Mouse (Mus musculus): ENCODE data around the gene Kcnd3. TPM values are rescaled to one million over a fixed set of nuclear protein-coding genes. Genes with fewer than 3 reads are reported as not detected.

Kcnd3 gene
- polyA plus RNA-seq, 1 experiment = 5.0 TPM

- 61% methylated on average over 8 of the region's 8 CpGs for WGBS
- H3K4me1 ChIP-seq (ENCODE audit: control insufficient read depth, insufficient read depth, low read length) = no peaks in the 10 kb centered on the region
Observed at GRCm38 (mm10) chr3:105648889-105649567, 196.9 kb downstream of the Kcnd3 start.

DNA sequence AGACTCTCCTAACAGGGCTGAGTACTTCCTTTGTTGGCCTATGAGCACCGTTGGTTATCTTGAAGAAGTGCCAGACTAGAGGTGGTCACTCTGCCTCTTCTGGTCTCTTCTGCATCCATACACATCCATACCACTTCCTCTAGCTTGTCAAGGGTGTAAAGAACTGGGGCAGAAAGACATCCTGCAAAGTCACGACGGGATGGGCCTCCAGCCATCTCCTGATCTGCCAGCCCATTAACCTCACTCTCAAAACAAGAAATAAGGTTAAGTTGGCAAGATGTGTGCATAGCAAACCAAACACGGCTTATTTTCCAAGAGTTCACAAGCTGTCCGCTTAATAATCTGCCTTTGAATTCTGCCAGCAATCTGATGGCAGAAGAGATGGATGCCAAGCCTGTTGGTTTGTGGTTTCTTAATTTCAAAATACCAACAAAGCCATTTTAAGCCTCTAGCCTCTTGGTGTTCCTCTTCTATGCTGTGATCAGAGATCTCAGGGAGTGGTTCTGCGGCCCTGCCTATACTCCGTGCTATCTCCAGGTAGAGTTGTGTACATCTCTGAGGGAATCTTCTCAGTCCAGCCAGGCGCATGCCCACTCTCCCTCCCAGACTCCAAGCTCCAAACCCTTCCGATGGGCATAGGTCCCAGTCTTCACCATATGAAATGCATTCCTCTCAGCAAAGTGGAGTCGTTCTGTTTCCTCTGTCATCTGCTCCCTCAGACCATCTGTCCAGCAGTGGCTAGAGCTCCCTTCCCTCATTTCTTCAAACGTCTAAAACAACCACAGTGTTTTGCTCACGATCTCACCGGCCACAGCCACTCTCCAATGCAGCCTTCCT, 201.6 kb downstream of the Kcnd3 start:
- H3K4me1 ChIP-seq (ENCODE audit: control insufficient read depth, insufficient read depth, low read length) = no peaks in the 10 kb centered on the region
- no peak for TF ChIP-seq CTCF (conservative IDR thresholded peaks at IDR 0.05; ENCODE audit: insufficient read depth, insufficient read length, low read depth, low read length)
- no peak overlapping the region for H3K27ac ChIP-seq (ENCODE audit: insufficient read depth, low read depth, low read length)
- no peak overlapping the region for H3K4me3 ChIP-seq (ENCODE audit: insufficient read depth, low read depth, low read length)
- WGBS = 82% methylated on average over 13 of the region's 13 CpGs
- H3K27me3 ChIP-seq (replicated peaks; ENCODE audit: control insufficient read depth, insufficient read depth, low read length) = no peaks in the 10 kb centered on the region
- H3K36me3 ChIP-seq (ENCODE audit: control insufficient read depth, insufficient read depth, low read length) = no peaks in the 10 kb centered on the region
- DNase-seq = no peak

More at GRCm38 (mm10) chr3:105648889-105649567, 196.9 kb downstream of the Kcnd3 start:
- Histone ChIP-seq H3K4me3 (ENCODE audit: insufficient read depth, low read depth, low read length) (no peak overlapping the region), H3K36me3 (ENCODE audit: control insufficient read depth, insufficient read depth, low read length) (no peaks in the 10 kb centered on the region), H3K27ac (ENCODE audit: insufficient read depth, low read depth, low read length) (no peak overlapping the region), H3K27me3 (replicated peaks; ENCODE audit: control insufficient read depth, insufficient read depth, low read length) (no peaks in the 10 kb centered on the region)
- TF ChIP-seq POLR2A (IDR thresholded peaks at IDR 0.05; ENCODE audit: low read depth, low read length) (no peak), CTCF (conservative IDR thresholded peaks at IDR 0.05; ENCODE audit: insufficient read depth, insufficient read length, low read depth, low read length) (no peak)
- no peak for DNase-seq

GRCm38 (mm10) chr3:105655031-105655585, 203.0 kb downstream of the Kcnd3 start:
- WGBS = 90% methylated on average over 11 of the region's 11 CpGs
- H3K27me3 ChIP-seq (replicated peaks; ENCODE audit: control insufficient read depth, insufficient read depth, low read length) = no peaks in the 10 kb centered on the region
- TF ChIP-seq CTCF (conservative IDR thresholded peaks at IDR 0.05; ENCODE audit: insufficient read depth, insufficient read length, low read depth, low read length) (no peak), POLR2A (IDR thresholded peaks at IDR 0.05; ENCODE audit: low read depth, low read length) (no peak)
- H3K4me1 ChIP-seq (ENCODE audit: control insufficient read depth, insufficient read depth, low read length) = no peaks in the 10 kb centered on the region
- no peak overlapping the region for H3K4me3 ChIP-seq (ENCODE audit: insufficient read depth, low read depth, low read length)
- H3K36me3 ChIP-seq (ENCODE audit: control insufficient read depth, insufficient read depth, low read length) = no peaks in the 10 kb centered on the region
- DNase-seq = no peak
- no peak overlapping the region for H3K27ac ChIP-seq (ENCODE audit: insufficient read depth, low read depth, low read length)

DNA sequence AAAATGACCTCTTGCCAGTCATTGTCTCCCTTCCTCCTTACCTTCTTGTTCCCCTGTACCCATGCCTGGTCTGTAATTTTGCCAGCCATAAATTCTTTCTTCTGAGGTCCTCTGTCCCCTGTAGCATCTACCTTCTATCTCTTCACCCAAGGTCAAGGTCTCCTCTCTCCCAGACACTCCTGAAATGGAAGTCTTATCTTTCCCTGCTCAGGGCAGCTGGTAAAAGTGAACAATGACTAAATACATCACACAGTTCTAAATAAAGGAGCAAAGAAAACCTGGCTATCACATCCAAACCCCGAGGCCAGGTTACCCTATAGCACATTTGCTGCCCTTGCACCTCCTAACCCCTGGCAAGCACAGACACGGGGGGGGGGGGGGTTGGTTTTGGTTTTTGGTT, 208.4 kb downstream of the Kcnd3 start:
- Histone ChIP-seq H3K4me3 (ENCODE audit: insufficient read depth, low read depth, low read length) (no peak overlapping the region), H3K27ac (ENCODE audit: insufficient read depth, low read depth, low read length) (no peak overlapping the region), H3K27me3 (replicated peaks; ENCODE audit: control insufficient read depth, insufficient read depth, low read length) (no peaks in the 10 kb centered on the region), H3K4me1 (ENCODE audit: control insufficient read depth, insufficient read depth, low read length) (no peaks in the 10 kb centered on the region), H3K36me3 (ENCODE audit: control insufficient read depth, insufficient read depth, low read length) (no peaks in the 10 kb centered on the region)
- no peak for DNase-seq
- 57% methylated on average over 2 of the region's 2 CpGs for WGBS
- TF ChIP-seq POLR2A (IDR thresholded peaks at IDR 0.05; ENCODE audit: low read depth, low read length) = no peak
- TF ChIP-seq CTCF (conservative IDR thresholded peaks at IDR 0.05; ENCODE audit: insufficient read depth, insufficient read length, low read depth, low read length) = no peak

DNA sequence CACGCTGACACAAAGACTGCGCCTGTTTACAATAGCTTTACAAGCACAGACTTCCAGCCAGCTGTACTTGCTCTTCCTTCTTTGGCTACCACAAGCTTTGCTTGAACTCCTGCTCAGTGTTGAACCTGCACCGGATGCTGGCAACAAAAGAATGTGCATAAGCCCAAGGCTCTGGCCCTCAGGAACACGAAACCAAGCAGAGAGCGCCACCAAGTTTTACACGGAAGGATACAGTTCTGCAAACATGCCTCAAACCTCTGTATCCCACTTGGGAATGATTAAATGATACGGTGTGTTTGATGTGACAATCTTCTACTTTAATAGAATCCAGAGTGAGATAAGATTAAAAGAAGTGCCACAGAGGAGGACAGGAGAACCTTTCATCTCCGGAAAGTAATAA, 210.9 kb downstream of the Kcnd3 start:
- WGBS = 74% methylated on average over 8 of the region's 8 CpGs

GRCm38 (mm10) chr3:105665105-105665765, 213.1 kb downstream of the Kcnd3 start:
- TF ChIP-seq CTCF (conservative IDR thresholded peaks at IDR 0.05; ENCODE audit: insufficient read depth, insufficient read length, low read depth, low read length) (no peak), POLR2A (IDR thresholded peaks at IDR 0.05; ENCODE audit: low read depth, low read length) (no peak)
- Histone ChIP-seq H3K4me3 (ENCODE audit: insufficient read depth, low read depth, low read length) (no peak overlapping the region), H3K27me3 (replicated peaks; ENCODE audit: control insufficient read depth, insufficient read depth, low read length) (no peaks in the 10 kb centered on the region), H3K36me3 (ENCODE audit: control insufficient read depth, insufficient read depth, low read length) (no peaks in the 10 kb centered on the region), H3K4me1 (ENCODE audit: control insufficient read depth, insufficient read depth, low read length) (no peaks in the 10 kb centered on the region), H3K27ac (ENCODE audit: insufficient read depth, low read depth, low read length) (no peak overlapping the region)
- WGBS = 89% methylated on average over 9 of the region's 9 CpGs
- DNase-seq = no peak

More for the DNA sequence above, 210.9 kb downstream of the Kcnd3 start:
- no peak for TF ChIP-seq POLR2A (IDR thresholded peaks at IDR 0.05; ENCODE audit: low read depth, low read length)
- TF ChIP-seq CTCF (conservative IDR thresholded peaks at IDR 0.05; ENCODE audit: insufficient read depth, insufficient read length, low read depth, low read length) = no peak
- Histone ChIP-seq H3K27me3 (replicated peaks; ENCODE audit: control insufficient read depth, insufficient read depth, low read length) (no peaks in the 10 kb centered on the region), H3K4me3 (ENCODE audit: insufficient read depth, low read depth, low read length) (no peak overlapping the region), H3K27ac (ENCODE audit: insufficient read depth, low read depth, low read length) (no peak overlapping the region), H3K4me1 (ENCODE audit: control insufficient read depth, insufficient read depth, low read length) (no peaks in the 10 kb centered on the region), H3K36me3 (ENCODE audit: control insufficient read depth, insufficient read depth, low read length) (no peaks in the 10 kb centered on the region)
- peak; percentile 27 for DNase-seq
